Mouse (Mus musculus): Measurements from ENCODE around the gene Tmem184b.

Tmem184b gene

DNA sequence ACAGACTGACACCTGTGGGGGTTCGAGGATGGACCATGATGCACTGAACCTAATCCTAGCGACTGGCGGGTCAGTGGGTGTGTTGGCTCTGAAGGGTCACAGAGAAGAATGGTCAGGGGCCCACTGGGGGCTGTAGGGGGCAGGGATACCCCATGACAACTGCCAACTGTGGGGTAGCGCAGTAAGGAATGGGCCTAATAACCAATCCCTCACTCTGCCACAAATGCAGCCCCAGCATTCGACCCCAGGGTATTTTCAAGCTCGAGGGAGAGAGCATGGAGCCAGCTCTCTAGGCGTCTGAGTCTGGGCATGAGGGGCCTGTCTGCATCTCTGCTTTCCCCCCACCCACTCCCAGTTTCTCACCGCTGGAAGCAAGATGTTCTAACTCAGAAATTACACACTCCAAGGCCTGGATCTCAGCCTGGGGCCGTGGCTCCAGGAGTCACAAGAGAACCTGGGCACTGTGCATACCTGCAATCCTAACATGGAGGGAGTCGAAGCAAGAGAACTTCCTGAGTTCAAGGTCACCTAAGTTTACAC, 27.2 kb upstream of the Tmem184b start:
- DNase-seq (ENCODE audit: extremely low read depth, low read depth, low spot score) = no peak

GRCm38 (mm10) chr15:79429994-79430393, 26.6 kb upstream of the Tmem184b start:
- no peak for DNase-seq (ENCODE audit: extremely low read depth, low read depth, low spot score)

DNA sequence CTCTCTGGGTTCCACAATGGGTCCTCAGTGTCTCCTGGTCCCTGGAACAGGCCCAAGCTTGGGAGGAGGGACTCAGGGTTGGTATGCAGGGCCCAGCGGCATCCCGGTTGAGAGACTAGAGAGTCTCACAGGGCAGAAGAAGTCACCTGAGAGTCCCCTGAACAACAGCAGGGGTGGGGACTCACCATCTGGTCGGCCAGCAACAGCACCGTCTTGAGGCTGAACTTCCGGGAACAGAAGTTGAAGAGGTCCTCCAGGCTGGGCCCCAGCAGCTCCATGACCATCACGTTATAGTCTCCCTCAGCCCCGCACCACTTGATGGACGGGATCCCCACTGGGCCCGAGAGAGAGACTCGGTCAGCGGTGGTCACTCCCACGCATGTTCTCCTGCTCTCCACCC, 26.2 kb upstream of the Tmem184b start:
- no peak for DNase-seq (ENCODE audit: extremely low read depth, low read depth, low spot score)

- no peak for DNase-seq (ENCODE audit: extremely low read depth, low read depth, low spot score)
Measured at GRCm38 (mm10) chr15:79428616-79429015, 25.2 kb upstream of the Tmem184b start.

- DNase-seq (ENCODE audit: extremely low read depth, low read depth, low spot score) = no peak
Measured at GRCm38 (mm10) chr15:79427516-79427915, 24.1 kb upstream of the Tmem184b start.

DNA sequence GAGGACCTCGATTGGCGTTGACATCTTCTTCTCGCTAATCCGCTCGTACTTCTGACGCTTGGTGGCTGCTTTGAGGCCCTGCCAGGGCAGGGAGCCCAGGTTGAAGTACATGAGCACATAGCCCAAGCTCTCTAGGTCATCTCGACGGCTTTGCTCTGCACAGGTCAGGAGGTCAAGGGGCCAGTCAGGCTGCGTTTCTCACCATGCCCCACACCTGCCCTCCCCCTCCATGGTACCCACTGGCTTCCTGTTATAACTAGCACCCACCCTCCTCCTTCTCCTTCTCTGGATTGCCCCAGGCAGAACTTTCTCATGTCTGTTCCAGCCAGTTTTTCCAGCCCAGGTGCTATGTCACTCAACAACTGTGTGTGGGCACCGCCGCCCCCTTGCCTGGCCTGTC, 22.1 kb upstream of the Tmem184b start:
- no peak for DNase-seq (ENCODE audit: extremely low read depth, low read depth, low spot score)

GRCm38 (mm10) chr15:79424602-79425001, 21.2 kb upstream of the Tmem184b start:
- DNase-seq (ENCODE audit: extremely low read depth, low read depth, low spot score) = no peak

- no peak for DNase-seq (ENCODE audit: extremely low read depth, low read depth, low spot score)
Measured at GRCm38 (mm10) chr15:79422715-79423243, 19.4 kb upstream of the Tmem184b start.

GRCm38 (mm10) chr15:79418677-79419076, 15.3 kb upstream of the Tmem184b start:
- DNase-seq (ENCODE audit: extremely low read depth, low read depth, low spot score) = no peak

DNA sequence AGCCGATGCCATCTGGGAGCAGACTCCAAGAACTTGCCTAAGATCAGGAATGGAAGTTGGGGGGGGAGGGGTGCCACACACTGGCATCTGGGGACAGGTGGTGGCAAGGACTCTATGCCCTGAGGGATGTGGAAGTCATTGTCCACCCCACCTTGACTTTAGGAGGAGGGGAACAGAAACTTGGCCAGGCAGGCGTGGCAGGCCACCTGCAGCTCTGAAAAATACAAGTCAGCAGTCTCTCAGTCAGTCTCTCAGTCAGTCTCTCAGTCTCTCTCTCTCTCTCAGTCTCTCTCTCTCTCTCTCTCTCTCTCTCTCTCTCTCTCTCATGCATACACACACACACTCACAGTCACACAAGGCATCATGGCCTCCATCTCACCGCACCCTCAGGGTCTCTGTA, 14.9 kb upstream of the Tmem184b start:
- DNase-seq (ENCODE audit: extremely low read depth, low read depth, low spot score) = no peak

DNA sequence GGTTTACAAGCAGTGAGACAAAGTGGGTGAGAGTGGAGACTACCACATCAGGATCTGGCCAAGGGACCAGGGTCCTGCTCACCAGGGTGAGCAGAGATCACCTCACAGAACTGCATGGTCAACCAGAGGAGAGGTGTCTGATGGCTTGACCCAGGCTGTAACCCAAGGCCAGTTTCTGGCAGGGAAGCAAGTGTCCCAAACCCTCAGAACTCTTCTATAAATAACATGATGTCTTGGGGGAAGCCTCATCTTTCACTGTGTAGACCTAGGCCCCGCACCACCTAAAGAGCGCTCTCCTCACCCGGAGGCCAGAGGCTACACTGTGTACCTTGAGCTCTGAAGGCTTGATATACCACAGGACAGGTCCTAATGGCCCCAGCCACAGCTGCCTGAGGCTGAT, 14.0 kb upstream of the Tmem184b start:
- no peak for DNase-seq (ENCODE audit: extremely low read depth, low read depth, low spot score)

DNA sequence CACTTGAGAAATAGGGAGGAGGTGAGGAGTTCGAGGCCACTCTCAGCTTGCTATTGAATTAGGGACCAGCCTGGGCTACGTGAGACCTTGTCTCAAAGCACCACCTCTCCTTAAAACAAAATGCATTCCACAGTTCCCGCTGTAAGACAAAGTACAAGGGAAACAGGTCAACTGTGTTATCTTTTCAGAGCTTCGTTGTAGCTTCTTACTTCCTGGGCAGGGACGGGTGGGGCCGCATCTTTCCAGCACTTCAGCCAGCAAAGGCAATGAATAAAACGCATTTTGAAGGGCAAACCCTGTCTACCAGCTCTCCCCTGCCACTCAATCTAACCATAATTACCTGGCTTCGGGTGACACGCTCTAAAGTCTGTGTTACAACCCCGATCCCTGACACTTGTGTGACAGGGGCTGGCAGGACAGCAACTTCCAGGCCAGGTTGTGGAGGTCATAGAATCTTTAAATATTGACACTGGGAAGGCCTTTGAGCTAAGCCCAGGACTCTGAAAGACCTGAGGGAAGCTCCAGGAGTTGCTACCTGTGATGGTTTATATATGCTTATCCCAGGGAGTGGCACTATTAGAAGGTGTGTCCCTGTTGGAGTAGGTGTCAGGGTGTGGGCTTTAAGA, 13.2 kb upstream of the Tmem184b start:
- DNase-seq (ENCODE audit: extremely low read depth, low read depth, low spot score) = no peak

DNA sequence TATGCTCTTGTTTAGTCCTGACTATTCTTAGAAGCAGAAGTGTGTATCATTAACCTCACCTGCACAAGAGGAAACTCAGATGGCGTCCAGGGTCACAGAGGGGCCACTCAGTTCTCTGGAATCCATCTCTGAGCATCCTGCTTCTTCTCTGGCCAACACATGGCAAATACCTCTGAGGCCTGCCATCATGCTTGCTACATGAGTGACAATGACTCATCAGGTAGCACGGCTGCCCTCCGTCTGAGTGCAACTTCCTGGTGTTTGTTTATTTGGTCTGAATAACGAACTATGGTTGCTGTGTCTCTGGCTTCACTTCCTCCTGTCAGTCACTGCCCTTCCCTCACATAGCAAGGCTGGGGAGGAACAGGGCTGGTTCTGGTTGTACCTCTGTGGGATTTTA, 11.1 kb upstream of the Tmem184b start:
- DNase-seq (ENCODE audit: extremely low read depth, low read depth, low spot score) = no peak

- DNase-seq (ENCODE audit: extremely low read depth, low read depth, low spot score) = no peak
Measured at GRCm38 (mm10) chr15:79413802-79414201, 10.4 kb upstream of the Tmem184b start.

DNA sequence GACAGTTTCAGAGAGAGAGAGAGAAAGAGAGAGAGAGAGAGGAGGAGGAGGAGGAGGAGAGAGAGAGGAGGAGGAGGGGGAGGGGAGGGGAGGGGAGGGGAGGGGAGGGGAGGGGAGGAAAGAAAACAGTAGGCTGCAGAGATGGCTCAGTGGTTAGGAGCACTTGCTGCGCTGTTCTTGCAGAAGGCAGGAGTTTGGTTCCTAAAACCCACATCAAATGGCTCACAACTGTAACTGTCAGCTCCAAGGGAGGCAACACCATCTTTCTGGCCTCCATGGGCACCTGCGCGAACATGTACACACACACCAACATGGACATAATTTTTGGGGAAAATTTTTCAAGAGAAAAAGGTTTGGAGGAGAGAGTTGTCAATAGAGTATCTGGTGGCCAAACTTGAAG, 9.8 kb upstream of the Tmem184b start:
- no peak for DNase-seq (ENCODE audit: extremely low read depth, low read depth, low spot score)

DNA sequence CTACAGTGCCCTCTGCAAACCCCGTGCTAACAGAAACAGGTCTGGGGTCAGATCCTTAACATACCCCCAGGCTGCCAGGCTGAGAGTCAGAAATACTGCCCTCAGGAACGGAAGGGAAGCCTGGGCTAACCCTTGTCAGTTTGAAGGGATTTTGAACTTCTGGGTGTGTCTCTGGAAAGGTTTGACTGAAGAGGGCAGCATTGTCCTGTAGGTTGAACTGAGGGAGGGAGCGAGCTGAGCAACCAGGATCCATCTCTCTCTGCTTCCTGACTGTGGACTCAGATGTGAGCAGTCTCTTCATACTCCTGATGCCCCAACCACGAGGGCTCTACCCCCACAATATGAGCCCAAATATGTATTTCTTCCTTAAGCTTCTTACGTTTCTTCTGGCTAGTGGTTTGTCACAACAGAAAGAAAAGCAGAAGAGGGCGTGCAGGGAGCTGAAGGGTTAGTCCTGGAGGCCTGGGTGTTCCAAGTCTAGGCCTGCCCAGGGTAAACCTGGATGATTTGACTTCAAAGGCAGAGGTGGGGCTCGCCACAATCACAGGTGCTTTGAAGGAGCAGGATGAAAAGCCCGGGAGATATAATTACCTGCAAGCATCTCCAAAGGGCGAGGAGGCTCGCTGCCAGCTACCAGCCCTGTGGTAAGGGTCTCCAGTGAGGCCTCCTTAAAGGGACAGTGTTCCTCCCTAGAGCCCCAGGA, 8.1 kb upstream of the Tmem184b start:
- DNase-seq (ENCODE audit: extremely low read depth, low read depth, low spot score) = no peak

DNA sequence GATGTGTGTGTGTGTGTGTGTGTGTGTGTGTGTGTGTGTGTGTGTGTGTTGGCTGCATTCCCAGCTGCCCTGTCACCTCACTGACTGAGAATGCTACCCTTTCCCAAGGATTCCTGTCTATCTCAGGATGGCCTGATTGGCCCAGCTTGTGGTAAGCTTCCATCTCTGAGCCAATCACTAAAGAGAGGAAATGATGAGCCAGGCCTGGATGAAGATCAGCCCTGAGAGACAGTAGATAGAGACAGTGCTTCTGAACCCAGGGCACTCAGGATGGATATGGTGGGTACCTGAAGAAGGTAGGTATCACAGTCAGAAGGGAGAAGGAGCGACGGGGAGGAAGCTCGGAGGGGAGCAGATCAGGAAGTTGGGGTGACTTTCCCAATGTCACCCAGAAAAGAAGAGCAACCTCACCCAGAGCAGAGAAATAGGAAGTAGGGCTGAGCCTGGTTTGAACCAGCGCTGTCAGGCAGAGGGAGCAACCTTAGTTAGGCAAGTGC, 5.8 kb upstream of the Tmem184b start:
- DNase-seq (ENCODE audit: extremely low read depth, low read depth, low spot score) = no peak

DNA sequence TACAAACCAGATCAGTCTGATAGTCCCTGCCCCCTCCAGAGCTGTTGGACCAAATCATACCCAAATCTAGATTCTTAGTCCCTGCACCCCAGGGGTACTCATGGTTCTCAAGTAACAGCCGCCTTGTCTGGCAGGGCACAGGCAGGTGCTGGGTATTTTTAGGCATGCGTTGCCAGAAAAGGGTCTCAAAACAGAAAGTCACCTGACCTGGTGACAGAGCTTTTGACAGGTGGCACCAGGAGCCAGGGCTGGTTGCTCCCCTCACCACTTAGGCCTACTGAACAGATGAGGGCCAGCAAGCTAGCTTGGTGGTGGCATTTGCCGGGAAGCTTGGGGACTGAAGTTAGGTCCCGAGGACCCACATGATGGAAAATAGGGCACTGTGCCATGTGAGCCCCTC, 3.2 kb upstream of the Tmem184b start:
- no peak for DNase-seq (ENCODE audit: extremely low read depth, low read depth, low spot score)

- DNase-seq (ENCODE audit: extremely low read depth, low read depth, low spot score) = no peak
Measured at GRCm38 (mm10) chr15:79404277-79404676, 908 bp upstream of the Tmem184b start.

DNA sequence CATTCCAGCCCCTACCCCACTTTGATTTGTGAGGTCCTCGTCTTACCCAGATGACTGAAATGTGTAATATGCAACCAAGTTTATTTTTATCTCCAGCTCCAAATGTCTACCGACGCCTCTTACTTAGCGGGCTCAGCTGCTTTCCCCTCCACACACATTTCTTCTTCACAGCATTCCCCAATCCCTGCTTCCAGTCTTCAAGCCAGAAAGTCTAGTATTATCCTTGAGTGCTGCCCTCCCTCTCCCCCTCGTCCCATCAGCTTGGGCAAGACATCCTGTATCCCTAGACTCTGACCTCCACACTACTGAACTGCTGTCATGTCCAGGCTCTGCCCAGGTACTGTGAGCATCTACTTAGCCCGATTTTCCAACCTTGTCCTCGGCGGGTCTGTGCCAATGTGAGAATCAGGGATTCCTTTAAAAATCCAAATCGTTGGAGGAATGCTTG, 418 bp upstream of the Tmem184b start:
- DNase-seq (ENCODE audit: extremely low read depth, low read depth, low spot score) = no peak

- no peak for DNase-seq (ENCODE audit: extremely low read depth, low read depth, low spot score)
Measured at GRCm38 (mm10) chr15:79402176-79402575, 1.2 kb downstream of the Tmem184b start.

DNA sequence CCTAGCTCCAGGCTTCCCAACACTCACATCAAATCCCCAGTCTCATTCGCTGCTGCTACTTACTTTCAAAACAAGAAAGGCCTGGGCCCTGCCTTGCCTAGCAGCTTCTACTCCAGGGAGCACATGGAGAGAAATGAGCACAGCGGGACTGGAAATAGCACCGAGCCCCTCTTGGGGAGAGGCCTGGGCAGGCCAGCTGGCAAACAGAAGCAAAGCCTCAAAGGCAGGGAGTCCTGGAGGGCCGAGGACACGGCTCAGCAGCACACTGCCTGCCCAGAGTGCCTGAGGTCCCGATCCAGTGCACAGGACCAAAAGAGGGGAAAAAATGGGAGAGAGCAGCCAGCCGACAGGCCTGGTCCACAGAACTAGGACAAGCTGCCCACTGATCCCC, 2.4 kb downstream of the Tmem184b start:
- DNase-seq (ENCODE audit: extremely low read depth, low read depth, low spot score) = no peak

Data from fat pad, adult 2 months (tissue).